Mouse (Mus musculus) intestine, embryonic 15.5 days (tissue): ENCODE results near the gene Gm21969. TPM values are rescaled to one million over a fixed set of nuclear protein-coding genes. Genes with fewer than 3 reads are reported as not detected.
A peak's percentile ranks its signal among the peaks of the same experiment; 100 is the strongest.

Experiments
- ATAC-seq: fragments of 200-750 bp; cut with Nextera tagmentation; 2 replicates; pipeline ENCODE4 v1.8.0; 2017; ENCODE audit warnings: moderate TSS enrichment, moderate library complexity
- H3K27ac ChIP-seq: fragments of 300-500 bp; sonication (generic); 2 replicates; pipeline ENCODE4 v1.5.1; 2015; ENCODE audit warnings: mild to moderate bottlenecking, inconsistent platforms
- H3K27me3 ChIP-seq: fragments of 300-500 bp; sonication (generic); replicated peaks from 2 replicates; pipeline ENCODE4 v1.6.1; 2015; ENCODE audit warnings: inconsistent platforms
- H3K36me3 ChIP-seq: fragments of 300-500 bp; sonication (generic); 2 replicates; pipeline ENCODE4 v1.6.1; 2015; ENCODE audit warnings: inconsistent platforms
- H3K4me1 ChIP-seq: fragments of 300-500 bp; sonication (generic); replicated peaks from 2 replicates; pipeline ENCODE4 v1.6.1; 2015; ENCODE audit warnings: inconsistent platforms
- H3K4me2 ChIP-seq: fragments of 300-500 bp; sonication (generic); replicated peaks from 2 replicates; pipeline ENCODE4 v1.6.1; 2015; ENCODE audit warnings: mild to moderate bottlenecking, inconsistent platforms
- H3K4me3 ChIP-seq: fragments of 300-500 bp; sonication (generic); replicated peaks from 2 replicates; pipeline ENCODE4 v1.5.1; 2015; ENCODE audit warnings: inconsistent platforms
- H3K9ac ChIP-seq: fragments of 300-500 bp; sonication (generic); 2 replicates; pipeline ENCODE4 v1.6.1; 2015; ENCODE audit warnings: inconsistent platforms
- H3K9me3 ChIP-seq: fragments of 300-500 bp; sonication (generic); 2 replicates; pipeline ENCODE4 v1.6.1; 2016; ENCODE audit warnings: inconsistent platforms
- WGBS: fragments of 180-500 bp; shearing (Covaris S2); methylation state at CpG from one replicate; pipeline ENCODE4 v1.1.7; 2015; 5-methylcytosine and 5-hydroxymethylcytosine counted together
- polyA plus RNA-seq: library from polyadenylated mRNA; unstranded; fragments of >200 nt; fragmentation: Nextera tagmentation; extraction: Ambion mirVana; gene quantifications from 2 replicates; pipeline ENCODE4 v1.2.1, GENCODE M21; 2015

Gene Gm21969
- polyA plus RNA-seq, 1 experiment from 2014 or later, result not detected

- no peak overlapping the region for H3K9ac ChIP-seq
- H3K27me3 ChIP-seq, result no peaks in the 10 kb centered on the region
- no peak overlapping the region for H3K4me3 ChIP-seq
- WGBS, result 73% methylated on average over 5 of the region's 5 CpGs
- no peaks in the 10 kb centered on the region for H3K36me3 ChIP-seq
- H3K27ac ChIP-seq, result no peak overlapping the region
- ATAC-seq, result no peak
- no peaks in the 10 kb centered on the region for H3K9me3 ChIP-seq
- H3K4me1 ChIP-seq, result peaks cover 39% of the 10 kb centered on the region
- no peak overlapping the region for H3K4me2 ChIP-seq
Observed at GRCm38 (mm10) chr4:139589351-139590027, 13.5 kb upstream of the Gm21969 start.

GRCm38 (mm10) chr4:139590446-139590845 lies 12.5 kb upstream of the Gm21969 start:
- Histone ChIP-seq H3K9ac (no peak overlapping the region), H3K4me2 (no peak overlapping the region)
- 44% methylated on average over 4 of the region's 4 CpGs for WGBS

GRCm38 (mm10) chr4:139592895-139593294 lies 10.1 kb upstream of the Gm21969 start:
- WGBS, result 76% methylated on average over 7 of the region's 7 CpGs
- Histone ChIP-seq H3K9me3 (no peaks in the 10 kb centered on the region), H3K36me3 (no peaks in the 10 kb centered on the region), H3K4me2 (no peak overlapping the region), H3K27me3 (no peaks in the 10 kb centered on the region), H3K27ac (no peak overlapping the region), H3K4me3 (no peak overlapping the region), H3K4me1 (peaks cover 40% of the 10 kb centered on the region), H3K9ac (no peak overlapping the region)
- no peak for ATAC-seq

More at GRCm38 (mm10) chr4:139590446-139590845, 12.5 kb upstream of the Gm21969 start:
- Histone ChIP-seq H3K9me3 (no peaks in the 10 kb centered on the region), H3K4me3 (no peak overlapping the region), H3K4me1 (peaks cover 34% of the 10 kb centered on the region), H3K36me3 (no peaks in the 10 kb centered on the region), H3K27ac (no peak overlapping the region), H3K27me3 (no peaks in the 10 kb centered on the region)
- no peak for ATAC-seq

- no peak for ATAC-seq
- no peak overlapping the region for H3K27ac ChIP-seq
- no peak overlapping the region for H3K4me2 ChIP-seq
Observed at GRCm38 (mm10) chr4:139593383-139593782, 9.6 kb upstream of the Gm21969 start.

GRCm38 (mm10) chr4:139594062-139594461 lies 8.9 kb upstream of the Gm21969 start:
- Histone ChIP-seq H3K4me1 (peaks cover 48% of the 10 kb centered on the region), H3K27ac (no peak overlapping the region), H3K4me3 (no peak overlapping the region), H3K27me3 (no peaks in the 10 kb centered on the region), H3K9me3 (no peaks in the 10 kb centered on the region), H3K9ac (no peak overlapping the region), H3K4me2 (no peak overlapping the region), H3K36me3 (no peaks in the 10 kb centered on the region)
- no peak for ATAC-seq
- WGBS, result 44% methylated on average over 3 of the region's 3 CpGs

More at GRCm38 (mm10) chr4:139593383-139593782, 9.6 kb upstream of the Gm21969 start:
- H3K4me3 ChIP-seq, result no peak overlapping the region
- H3K36me3 ChIP-seq, result no peaks in the 10 kb centered on the region
- H3K9ac ChIP-seq, result no peak overlapping the region
- peaks cover 43% of the 10 kb centered on the region for H3K4me1 ChIP-seq
- no peaks in the 10 kb centered on the region for H3K9me3 ChIP-seq
- WGBS, result 66% methylated on average over 6 of the region's 6 CpGs
- no peaks in the 10 kb centered on the region for H3K27me3 ChIP-seq

GRCm38 (mm10) chr4:139596715-139597114 lies 6.3 kb upstream of the Gm21969 start:
- peaks cover 58% of the 10 kb centered on the region for H3K4me1 ChIP-seq
- no peaks in the 10 kb centered on the region for H3K27me3 ChIP-seq
- no peak for ATAC-seq
- WGBS, result 52% methylated on average over 9 of the region's 9 CpGs
- no peaks in the 10 kb centered on the region for H3K9me3 ChIP-seq
- H3K4me2 ChIP-seq, result 0 out of 2 replicates have a peak overlapping the region, but pooled peaks have one; percentile 53
- no peaks in the 10 kb centered on the region for H3K36me3 ChIP-seq
- H3K4me3 ChIP-seq, result no peak overlapping the region
- 0 out of 2 replicates have a peak overlapping the region, but pooled peaks have one; percentile 22 for H3K27ac ChIP-seq
- no peak overlapping the region for H3K9ac ChIP-seq

GRCm38 (mm10) chr4:139597286-139598284 lies 5.4 kb upstream of the Gm21969 start:
- Histone ChIP-seq H3K27me3 (no peaks in the 10 kb centered on the region), H3K4me2 (peak overlapping the region; percentile 53), H3K9me3 (no peaks in the 10 kb centered on the region), H3K4me3 (no peak overlapping the region), H3K36me3 (no peaks in the 10 kb centered on the region), H3K27ac (peak overlapping the region; percentile 93), H3K4me1 (peaks cover 67% of the 10 kb centered on the region), H3K9ac (peak overlapping the region; percentile 36; the same call in 1 of the 2 replicates)
- ATAC-seq, result 0 out of 2 replicates have a peak, but pooled peaks have one; percentile 40
- 38% methylated on average over 20 of the region's 20 CpGs for WGBS

- WGBS, result 23% methylated on average over 13 of the region's 13 CpGs
- H3K27me3 ChIP-seq, result no peaks in the 10 kb centered on the region
- no peak overlapping the region; the same call in 1 of the 2 replicates for H3K9ac ChIP-seq
- peak overlapping the region; percentile 93 for H3K27ac ChIP-seq
- no peak for ATAC-seq
- no peaks in the 10 kb centered on the region for H3K36me3 ChIP-seq
- H3K4me2 ChIP-seq, result peak overlapping the region; percentile 53
- H3K4me3 ChIP-seq, result no peak overlapping the region
- H3K9me3 ChIP-seq, result no peaks in the 10 kb centered on the region
- peaks cover 71% of the 10 kb centered on the region for H3K4me1 ChIP-seq
Observed at GRCm38 (mm10) chr4:139598356-139598755, 4.6 kb upstream of the Gm21969 start.

- WGBS, result 4% methylated on average over 12 of the region's 12 CpGs
- H3K4me3 ChIP-seq, result peak overlapping the region; percentile 2; the same call in 1 of the 2 replicates
- H3K4me2 ChIP-seq, result peak overlapping the region; percentile 53
- no peaks in the 10 kb centered on the region for H3K27me3 ChIP-seq
- H3K27ac ChIP-seq, result peak overlapping the region; percentile 93
- H3K36me3 ChIP-seq, result no peaks in the 10 kb centered on the region
- H3K9ac ChIP-seq, result peak overlapping the region; percentile 20; the same call in 1 of the 2 replicates
- ATAC-seq, result peak; percentile 83
- peaks cover 70% of the 10 kb centered on the region for H3K4me1 ChIP-seq
- no peaks in the 10 kb centered on the region for H3K9me3 ChIP-seq
Observed at GRCm38 (mm10) chr4:139598950-139599518, 4.0 kb upstream of the Gm21969 start.

- peak overlapping the region; percentile 84 for H3K27ac ChIP-seq
- no peaks in the 10 kb centered on the region for H3K27me3 ChIP-seq
- no peak for ATAC-seq
- 0 out of 2 replicates have a peak, but pooled peaks cover 4% of the 10 kb centered on the region for H3K36me3 ChIP-seq
- no peaks in the 10 kb centered on the region for H3K9me3 ChIP-seq
- H3K4me1 ChIP-seq, result peaks cover 56% of the 10 kb centered on the region
- H3K9ac ChIP-seq, result peak overlapping the region; percentile 26
- 47% methylated on average over 7 of the region's 7 CpGs for WGBS
- peak overlapping the region; percentile 31; the same call in 1 of the 2 replicates for H3K4me2 ChIP-seq
- no peak overlapping the region; the same call in 1 of the 2 replicates for H3K4me3 ChIP-seq
Observed at GRCm38 (mm10) chr4:139601519-139602356, 1.2 kb upstream of the Gm21969 start.

GRCm38 (mm10) chr4:139605216-139605615 lies 2.2 kb downstream of the Gm21969 start:
- peaks cover 23% of the 10 kb centered on the region for H3K4me1 ChIP-seq
- H3K4me2 ChIP-seq, result no peak overlapping the region
- no peak overlapping the region for H3K4me3 ChIP-seq
- 0 out of 2 replicates have a peak, but pooled peaks cover 7% of the 10 kb centered on the region for H3K36me3 ChIP-seq
- no peak overlapping the region for H3K27ac ChIP-seq
- no peak for ATAC-seq
- H3K9me3 ChIP-seq, result no peaks in the 10 kb centered on the region
- H3K27me3 ChIP-seq, result no peaks in the 10 kb centered on the region
- 86% methylated on average over 11 of the region's 11 CpGs for WGBS
- H3K9ac ChIP-seq, result no peak overlapping the region
